8 mouse cellular contexts compared by ENCODE assay signal in genomic region chr19:42089103-42089747, GRCm38 (mm10). TPM values are rescaled to one million over a fixed set of nuclear protein-coding genes. Genes with fewer than 3 reads are reported as not detected.
A peak's percentile ranks its signal among the peaks of the same experiment; 100 is the strongest.
DNase-seq lines count a peak whose midpoint lies in the region; ATAC-seq and TF ChIP-seq lines count a peak whose summit lies in the region.

No protein-coding gene starts in this region.

- no peak for TF ChIP-seq RAD21 in CH12.LX (IDR thresholded peaks at IDR 0.05; ENCODE audit: low read depth, low read length)

- H3K9ac ChIP-seq in CH12.LX (ENCODE audit: insufficient read depth, low read depth) = peak overlapping the region; percentile 68
- 0 out of 2 replicates have a peak overlapping the region, but pooled peaks have one; percentile 21 for H3K9ac ChIP-seq in forebrain, embryonic 15.5 days (replicated peaks)
- H3K9ac ChIP-seq in neural tube, embryonic 14.5 days (replicated peaks; ENCODE audit: low read depth, low read length) = no peak overlapping the region

- no peaks in the 10 kb centered on the region for H3K9me3 ChIP-seq in CH12.LX (replicated peaks; ENCODE audit: low read length)
- H3K9me3 ChIP-seq in forebrain, embryonic 15.5 days = no peaks in the 10 kb centered on the region
- H3K9me3 ChIP-seq in neural tube, embryonic 14.5 days (ENCODE audit: control insufficient read depth, low read length) = no peaks in the 10 kb centered on the region

- TF ChIP-seq EP300 in CH12.LX (IDR thresholded peaks at IDR 0.05; ENCODE audit: low read length) = no peak; the same call in 1 of the 2 replicates

- H3K36me3 ChIP-seq in CH12.LX (replicated peaks in 1 of 2; ENCODE audit: control insufficient read depth in 1 of 2, insufficient read depth in 1 of 2, low read length in 1 of 2) = peaks cover 4 to 17% of the 10 kb centered on the region in 2 experiments
- 0 out of 2 replicates have a peak, but pooled peaks cover 6% of the 10 kb centered on the region for H3K36me3 ChIP-seq in forebrain, embryonic 15.5 days
- peaks cover 5% of the 10 kb centered on the region; the same call in 1 of the 2 replicates for H3K36me3 ChIP-seq in neural tube, embryonic 14.5 days (ENCODE audit: control insufficient read depth, insufficient read depth, low read length)

- H3K4me1 ChIP-seq in CH12.LX (ENCODE audit: control insufficient read depth in 1 of 2, insufficient read depth in 2 of 2) = peaks cover 2 to 26% of the 10 kb centered on the region in 2 experiments; a peak in 2 of 4 replicates
- H3K4me1 ChIP-seq in forebrain, embryonic 15.5 days = peaks cover 40% of the 10 kb centered on the region
- H3K4me1 ChIP-seq in lung, adult 2 months (ENCODE audit: control insufficient read depth, insufficient read depth, low read length) = peaks cover 9% of the 10 kb centered on the region; the same call in 1 of the 2 replicates
- H3K4me1 ChIP-seq in neural tube, embryonic 14.5 days (ENCODE audit: control insufficient read depth, insufficient read depth, low read length) = peaks cover 18% of the 10 kb centered on the region

- no peaks in the 10 kb centered on the region for H3K27me3 ChIP-seq in CH12.LX (replicated peaks)
- H3K27me3 ChIP-seq in forebrain, embryonic 15.5 days = no peaks in the 10 kb centered on the region
- no peaks in the 10 kb centered on the region; the same call in 1 of the 2 replicates for H3K27me3 ChIP-seq in neural tube, embryonic 14.5 days (ENCODE audit: control insufficient read depth, insufficient read depth, low read length)

- peak overlapping the region; percentile 83 for H3K4me2 ChIP-seq in CH12.LX (ENCODE audit: insufficient read depth, low read depth, poor library complexity, severe bottlenecking)
- H3K4me2 ChIP-seq in forebrain, embryonic 15.5 days (replicated peaks) = peak overlapping the region; percentile 63
- peak overlapping the region; percentile 64 for H3K4me2 ChIP-seq in neural tube, embryonic 14.5 days (ENCODE audit: low read depth, low read length)

- dilution Hi-C loops in CH12.LX (cut with MboI; ENCODE audit: extremely low pct_ligation_motif_present, extremely low pct_unique_long_range_greater_than_20kb, low sequenced_read_pairs) = no loop called here

- 0 out of 4 replicates have a peak, but pooled peaks of 1 of the 2 experiments have one; percentile 15 for TF ChIP-seq CTCF in CH12.LX (conservative IDR thresholded peaks at IDR 0.05 in 1 of 2, IDR thresholded peaks at IDR 0.05 in 1 of 2; ENCODE audit: low read depth in 2 of 2, low read length in 2 of 2)
- TF ChIP-seq CTCF in lung, adult 2 months (IDR thresholded peaks at IDR 0.05; ENCODE audit: insufficient read depth, low read length) = no peak

- in situ Hi-C loops in CH12.LX (cut with MboI; ENCODE audit: low pct_ligation_motif_present, low pct_unique_long_range_greater_than_20kb, low sequenced_read_pairs) = no loop called here

- DNase-seq in CH12.LX (ENCODE audit: extremely low read depth) = peak; percentile 92
- DNase-seq in c-Kit-positive CD71-positive TER-119-negative erythroid progenitor cells, embryonic 14.5 days (ENCODE audit: low read depth) = peak; percentile 41
- peak; percentile 33 for DNase-seq in heart, postnatal 25 days (ENCODE audit: low spot score)
- peak; percentile 21 to 66 for DNase-seq in layer of hippocampus, adult 18-20 months (ENCODE audit: low spot score in 2 of 2)
- peak; percentile 63 for DNase-seq in lung, adult 2 months
- DNase-seq in thymus, adult 18-20 months = peak; percentile 68 to 76

- peak overlapping the region; percentile 64 to 96 (median 65) for H3K4me3 ChIP-seq in CH12.LX (replicated peaks in 1 of 3; ENCODE audit: low read depth in 2 of 3, low read length in 2 of 3, poor library complexity in 1 of 3)
- H3K4me3 ChIP-seq in forebrain, embryonic 15.5 days = peak overlapping the region; percentile 83
- peak overlapping the region; percentile 6 for H3K4me3 ChIP-seq in lung, adult 2 months (replicated peaks; ENCODE audit: extremely low read depth, low read depth, low read length)
- peak overlapping the region; percentile 91 for H3K4me3 ChIP-seq in neural tube, embryonic 14.5 days (ENCODE audit: low read depth, low read length)

- TF ChIP-seq POLR2A in CH12.LX (IDR thresholded peaks at IDR 0.05; ENCODE audit: low read depth, low read length) = peak; percentile 90
- TF ChIP-seq POLR2A in lung, adult 2 months (IDR thresholded peaks at IDR 0.05; ENCODE audit: borderline replicate concordance, extremely low read depth, low read depth, low read length) = peak; percentile 61; the same call in 1 of the 2 replicates

- intact Hi-C loops in heart, postnatal 25 days (cut with DNase I) = no loop called here

- ATAC-seq in forebrain, embryonic 15.5 days (replicated peaks) = no peak
- ATAC-seq in neural tube, embryonic 14.5 days (ENCODE audit: low read depth) = no peak

- peak overlapping the region; percentile 93 for H3K27ac ChIP-seq in CH12.LX (ENCODE audit: insufficient read depth, low read depth)
- H3K27ac ChIP-seq in forebrain, embryonic 15.5 days (replicated peaks) = peak overlapping the region; percentile 73
- H3K27ac ChIP-seq in neural tube, embryonic 14.5 days (ENCODE audit: low read depth, low read length) = peak overlapping the region; percentile 72

- 19% methylated on average over 14 of the region's 14 CpGs for WGBS in forebrain, embryonic 15.5 days
- 7% methylated on average over 14 of the region's 14 CpGs for WGBS in lung, adult 2 months
- whole genome bisulfite sequencing in neural tube, embryonic 14.5 days = 21% methylated on average over 14 of the region's 14 CpGs

- H3K79me2 ChIP-seq in CH12.LX (replicated peaks; ENCODE audit: control insufficient read depth, extremely low read depth, insufficient read depth, poor library complexity, severe bottlenecking) = peaks cover 9% of the 10 kb centered on the region

TF ChIP-seq in CH12.LX, 34 proteins besides CTCF, POLR2A, EP300 and RAD21 (continues in another document):
- TF ChIP-seq E2F4 (IDR thresholded peaks at IDR 0.05; ENCODE audit: insufficient replicate concordance, low read depth, low read length) (no peak), TCF12 (IDR thresholded peaks at IDR 0.05; ENCODE audit: low read depth, low read length) (peak; percentile 56; the same call in 1 of the 2 replicates), ZC3H11A (IDR thresholded peaks at IDR 0.05; ENCODE audit: low read depth, low read length) (no peak), ZKSCAN1 (IDR thresholded peaks at IDR 0.05; ENCODE audit: borderline replicate concordance, low read depth, low read length) (no peak), NELFE (IDR thresholded peaks at IDR 0.05; ENCODE audit: low read depth, low read length) (peak; percentile 79; the same call in 1 of the 2 replicates), USF1 (IDR thresholded peaks at IDR 0.05; ENCODE audit: low read depth, low read length) (peak; percentile 87), CHD2 (IDR thresholded peaks at IDR 0.05; ENCODE audit: low read length) (no peak), NRF1 (IDR thresholded peaks at IDR 0.05; ENCODE audit: low read depth, low read length) (no peak; the same call in 1 of the 2 replicates), MEF2A (IDR thresholded peaks at IDR 0.05; ENCODE audit: borderline replicate concordance, low read depth, low read length) (peak; percentile 45; the same call in 1 of the 2 replicates)

RNA-seq across cellular contexts. Expression of gene Pi4k2a, which starts 1.0 kb away (rescaled TPM):
- total RNA-seq in CH12.LX (2012; rRNA removed) (10.0 and 10.9 TPM in 2 replicates), CH12.LX (2014; rRNA removed) (5.8 and 7.0 TPM in 2 replicates)
- 21.4 and 23.9 TPM in 2 replicates for polyA plus RNA-seq in CH12.LX (2012; ENCODE audit: insufficient read length, low read depth)
- polyA plus RNA-seq in forebrain, embryonic 15.5 days (2015; fragmentation: Nextera tagmentation; extraction: Ambion mirVana) = 29.4 and 33.6 TPM in 2 replicates
- 10 to 100 TPM; 18.4 to 19.0 TPM for total RNA-seq in heart, postnatal 25 days (2021)
- total RNA-seq in layer of hippocampus, adult 18-20 months (2021) = 10 to 100 TPM; 69.2 to 69.6 TPM
- 29.1 and 34.8 TPM in 2 replicates for polyA plus RNA-seq in lung, adult 2 months (2012; rRNA removed)
- polyA plus RNA-seq in neural tube, embryonic 14.5 days (2014; fragmentation: Nextera tagmentation; extraction: Ambion mirVana) = 35.3 and 40.7 TPM in 2 replicates

RNA-seq across cellular contexts. Expression of gene Morn4, which starts 3.1 kb away (rescaled TPM):
- total RNA-seq in CH12.LX (2012; rRNA removed) = 0.04 TPM in 1 of 2 replicates, not detected in the other
- not detected in 2 replicates for total RNA-seq in CH12.LX (2014; rRNA removed)
- polyA plus RNA-seq in CH12.LX (2012; ENCODE audit: insufficient read length, low read depth) = 0.24 and 0.27 TPM in 2 replicates
- 163 and 169 TPM in 2 replicates for polyA plus RNA-seq in forebrain, embryonic 15.5 days (2015; fragmentation: Nextera tagmentation; extraction: Ambion mirVana)
- 1 to 10 TPM; 3.3 to 3.7 TPM for total RNA-seq in heart, postnatal 25 days (2021)
- total RNA-seq in layer of hippocampus, adult 18-20 months (2021) = 10 to 100 TPM; 71.3 TPM
- polyA plus RNA-seq in lung, adult 2 months (2012; rRNA removed) = 7.1 and 9.0 TPM in 2 replicates
- 118 and 131 TPM in 2 replicates for polyA plus RNA-seq in neural tube, embryonic 14.5 days (2014; fragmentation: Nextera tagmentation; extraction: Ambion mirVana)

RNA-seq across cellular contexts. Expression of gene 4933411K16Rik, which starts 37.2 kb away (rescaled TPM):
- not detected in 2 replicates for total RNA-seq in CH12.LX (2012; rRNA removed)
- total RNA-seq in CH12.LX (2014; rRNA removed) = not detected in 2 replicates
- not detected in 2 replicates for polyA plus RNA-seq in CH12.LX (2012; ENCODE audit: insufficient read length, low read depth)
- not detected in 2 replicates for polyA plus RNA-seq in forebrain, embryonic 15.5 days (2015; fragmentation: Nextera tagmentation; extraction: Ambion mirVana)
- not detected for total RNA-seq in heart, postnatal 25 days (2021)
- 1 to 10 TPM; 1.6 to 2.1 TPM for total RNA-seq in layer of hippocampus, adult 18-20 months (2021)
- polyA plus RNA-seq in lung, adult 2 months (2012; rRNA removed) = 1.1 and 1.4 TPM in 2 replicates
- 0.15 TPM in 1 of 2 replicates, not detected in the other for polyA plus RNA-seq in neural tube, embryonic 14.5 days (2014; fragmentation: Nextera tagmentation; extraction: Ambion mirVana)

RNA-seq across cellular contexts. Expression of gene Avpi1, which starts 39.6 kb away (rescaled TPM):
- total RNA-seq in CH12.LX (2012; rRNA removed) (7.7 and 9.3 TPM in 2 replicates), CH12.LX (2014; rRNA removed) (8.1 and 9.0 TPM in 2 replicates)
- 5.9 and 6.5 TPM in 2 replicates for polyA plus RNA-seq in CH12.LX (2012; ENCODE audit: insufficient read length, low read depth)
- polyA plus RNA-seq in forebrain, embryonic 15.5 days (2015; fragmentation: Nextera tagmentation; extraction: Ambion mirVana) = 7.2 and 8.1 TPM in 2 replicates
- total RNA-seq in heart, postnatal 25 days (2021) = 10 to 100 TPM in 1 of 2 experiments, 1 to 10 TPM in 1; 9.7 to 14.5 TPM
- 10 to 100 TPM; 18.8 to 20.6 TPM for total RNA-seq in layer of hippocampus, adult 18-20 months (2021)
- polyA plus RNA-seq in lung, adult 2 months (2012; rRNA removed) = 46.8 and 69.6 TPM in 2 replicates
- 9.4 and 10.8 TPM in 2 replicates for polyA plus RNA-seq in neural tube, embryonic 14.5 days (2014; fragmentation: Nextera tagmentation; extraction: Ambion mirVana)

RNA-seq across cellular contexts. Expression of gene Hoga1, which starts 43.8 kb away (rescaled TPM):
- total RNA-seq in CH12.LX (2012; rRNA removed) (not detected in 2 replicates), CH12.LX (2014; rRNA removed) (not detected in 2 replicates)
- not detected in 2 replicates for polyA plus RNA-seq in CH12.LX (2012; ENCODE audit: insufficient read length, low read depth)
- 0.96 and 1.2 TPM in 2 replicates for polyA plus RNA-seq in forebrain, embryonic 15.5 days (2015; fragmentation: Nextera tagmentation; extraction: Ambion mirVana)
- total RNA-seq in heart, postnatal 25 days (2021) = 1 to 10 TPM; 1.1 to 1.7 TPM
- total RNA-seq in layer of hippocampus, adult 18-20 months (2021) = 1 to 10 TPM; 8.7 to 9.4 TPM
- polyA plus RNA-seq in lung, adult 2 months (2012; rRNA removed) = 7.6 and 8.7 TPM in 2 replicates
- 1.3 and 1.7 TPM in 2 replicates for polyA plus RNA-seq in neural tube, embryonic 14.5 days (2014; fragmentation: Nextera tagmentation; extraction: Ambion mirVana)

Comparison
In these comparisons a context has a peak if more than half of its experiments do, and no peak if none do; other contexts are left out.
1. DNase-seq: peak in every context shown above with its lines; median percentile 92 in CH12.LX; 72 in thymus, adult 18-20 months; 63 in lung, adult 2 months; 44 in layer of hippocampus, adult 18-20 months; 41 in c-Kit-positive CD71-positive TER-119-negative erythroid progenitor cells, embryonic 14.5 days; 33 in heart, postnatal 25 days.
2. H3K4me3 ChIP-seq: peak in every context shown above with its lines; median percentile 91 in neural tube, embryonic 14.5 days; 83 in forebrain, embryonic 15.5 days; 65 in CH12.LX; 6 in lung, adult 2 months.
3. RNA of gene Morn4, which starts 3.1 kb away (polyA plus RNA-seq): 163 to 169 TPM in forebrain, embryonic 15.5 days and 118 to 131 TPM in neural tube, embryonic 14.5 days; 7.1 to 9.0 TPM in lung, adult 2 months and 0.24 to 0.27 TPM in CH12.LX; every median in the first group is over 10 times any median in the second.
4. Peak in every context shown above with its lines, with median percentiles within 50 percentile points of each other: H3K27ac ChIP-seq and H3K4me2 ChIP-seq.